Mouse (Mus musculus): ENCODE results near the gene Ptprf.

Gene Ptprf

GRCm38 (mm10) chr4:118286202-118286601 lies 5.0 kb downstream of the Ptprf start:
- peak; percentile 49 to 77 for DNase-seq (ENCODE audit: low spot score in 2 of 2)

GRCm38 (mm10) chr4:118282182-118282562 lies 9.0 kb downstream of the Ptprf start:
- no peak for DNase-seq (ENCODE audit: low spot score in 2 of 2)

GRCm38 (mm10) chr4:118281444-118282181 lies 9.6 kb downstream of the Ptprf start:
- DNase-seq (ENCODE audit: low spot score in 2 of 2) = no peak

GRCm38 (mm10) chr4:118280506-118280905 lies 10.7 kb downstream of the Ptprf start:
- no peak for DNase-seq (ENCODE audit: low spot score in 2 of 2)

- DNase-seq (ENCODE audit: low spot score in 2 of 2) = peak; percentile 39 to 54
Observed at GRCm38 (mm10) chr4:118276520-118277232, 14.5 kb downstream of the Ptprf start.

GRCm38 (mm10) chr4:118275601-118276519 lies 15.3 kb downstream of the Ptprf start:
- DNase-seq (ENCODE audit: low spot score in 2 of 2) = no peak

GRCm38 (mm10) chr4:118274521-118274920 lies 16.7 kb downstream of the Ptprf start:
- no peak for DNase-seq (ENCODE audit: low spot score in 2 of 2)

GRCm38 (mm10) chr4:118273998-118274397 lies 17.2 kb downstream of the Ptprf start:
- no peak for DNase-seq (ENCODE audit: low spot score in 2 of 2)

GRCm38 (mm10) chr4:118273545-118273944 lies 17.7 kb downstream of the Ptprf start:
- DNase-seq (ENCODE audit: low spot score in 2 of 2) = peak in 1 of 2 experiments; percentile 39

GRCm38 (mm10) chr4:118272871-118273270 lies 18.3 kb downstream of the Ptprf start:
- no peak for DNase-seq (ENCODE audit: low spot score in 2 of 2)

GRCm38 (mm10) chr4:118272258-118272657 lies 18.9 kb downstream of the Ptprf start:
- peak; percentile 62 to 75 for DNase-seq (ENCODE audit: low spot score in 2 of 2)

- no peak for DNase-seq (ENCODE audit: low spot score in 2 of 2)
Observed at GRCm38 (mm10) chr4:118271556-118272074, 19.6 kb downstream of the Ptprf start.

- no peak for DNase-seq (ENCODE audit: low spot score in 2 of 2)
Observed at GRCm38 (mm10) chr4:118270706-118271105, 20.5 kb downstream of the Ptprf start.

- no peak for DNase-seq (ENCODE audit: low spot score in 2 of 2)
Observed at GRCm38 (mm10) chr4:118269999-118270398, 21.2 kb downstream of the Ptprf start.

GRCm38 (mm10) chr4:118268429-118269212 lies 22.6 kb downstream of the Ptprf start:
- DNase-seq (ENCODE audit: low spot score in 2 of 2) = no peak

GRCm38 (mm10) chr4:118265557-118265956 lies 25.6 kb downstream of the Ptprf start:
- no peak for DNase-seq (ENCODE audit: low spot score in 2 of 2)

GRCm38 (mm10) chr4:118261771-118262473 lies 29.3 kb downstream of the Ptprf start:
- DNase-seq (ENCODE audit: low spot score in 2 of 2) = no peak

- no peak for DNase-seq (ENCODE audit: low spot score in 2 of 2)
Observed at GRCm38 (mm10) chr4:118261291-118261690, 29.9 kb downstream of the Ptprf start.

GRCm38 (mm10) chr4:118260551-118261267 lies 30.5 kb downstream of the Ptprf start:
- DNase-seq (ENCODE audit: low spot score in 2 of 2) = peak in 1 of 2 experiments; percentile 47
